Mouse (Mus musculus): ENCODE measurements around the gene Tmtc2. TPM values are rescaled to one million over a fixed set of nuclear protein-coding genes. Genes with fewer than 3 reads are reported as not detected.

Gene Tmtc2
- total RNA-seq, 2 experiments from 2014 or later = 3.6 to 6.2 TPM

GRCm38 (mm10) chr10:105201491-105201890, 372.8 kb downstream of the Tmtc2 start:
- DNase-seq = no peak
- intact Hi-C loops (cut with DNase I) = no loop called here

- no peak for DNase-seq
- intact Hi-C loops (cut with DNase I) = no loop called here
Observed at GRCm38 (mm10) chr10:105200678-105201077, 373.6 kb downstream of the Tmtc2 start.

GRCm38 (mm10) chr10:105200092-105200491, 374.2 kb downstream of the Tmtc2 start:
- DNase-seq = no peak
- intact Hi-C loops (cut with DNase I) = no loop called here

- intact Hi-C loops (cut with DNase I) = no loop called here
- DNase-seq = no peak
Observed at GRCm38 (mm10) chr10:105199515-105199914, 374.7 kb downstream of the Tmtc2 start.

GRCm38 (mm10) chr10:105195377-105195776, 378.9 kb downstream of the Tmtc2 start:
- intact Hi-C loops (cut with DNase I) = no loop called here
- DNase-seq = no peak

GRCm38 (mm10) chr10:105193756-105194460, 380.3 kb downstream of the Tmtc2 start:
- intact Hi-C loops (cut with DNase I) = no loop called here

GRCm38 (mm10) chr10:105192071-105192470, 382.2 kb downstream of the Tmtc2 start:
- no peak for DNase-seq
- intact Hi-C loops (cut with DNase I) = no loop called here

More at GRCm38 (mm10) chr10:105193756-105194460, 380.3 kb downstream of the Tmtc2 start:
- no peak for DNase-seq

- intact Hi-C loops (cut with DNase I) = no loop called here
- no peak for DNase-seq
Observed at GRCm38 (mm10) chr10:105189746-105190145, 384.5 kb downstream of the Tmtc2 start.

GRCm38 (mm10) chr10:105186636-105187035, 387.6 kb downstream of the Tmtc2 start:
- intact Hi-C loops (cut with DNase I) = no loop called here
- no peak for DNase-seq

- intact Hi-C loops (cut with DNase I) = no loop called here
- DNase-seq = no peak
Observed at GRCm38 (mm10) chr10:105168443-105169102, 405.7 kb downstream of the Tmtc2 start.

GRCm38 (mm10) chr10:105165291-105165690, 409.0 kb downstream of the Tmtc2 start:
- intact Hi-C loops (cut with DNase I) = no loop called here

GRCm38 (mm10) chr10:105153789-105154188, 420.5 kb downstream of the Tmtc2 start:
- intact Hi-C loops (cut with DNase I) = no loop called here
- no peak for DNase-seq

More at GRCm38 (mm10) chr10:105165291-105165690, 409.0 kb downstream of the Tmtc2 start:
- DNase-seq = no peak

GRCm38 (mm10) chr10:105144382-105144781, 429.9 kb downstream of the Tmtc2 start:
- DNase-seq = no peak
- intact Hi-C loops (cut with DNase I) = loop anchor here (10.0 kb wide), 1 partner anchor 430 kb away; the partner anchor contains the start of gene Tmtc2

GRCm38 (mm10) chr10:105142201-105142600, 432.1 kb downstream of the Tmtc2 start:
- no peak for DNase-seq
- intact Hi-C loops (cut with DNase I) = loop anchor here (10.0 kb wide), 1 partner anchor 433 kb away; the partner anchor contains the start of gene Tmtc2

All from heart, postnatal 36 days (tissue).